Mouse (Mus musculus) ovary, postnatal 10 days (tissue): ENCODE data around the gene Rasgrf2.
"Not testable (repeated sequence)": the region's sequence is repeated elsewhere in the genome, so short reads cannot be mapped to it uniquely, and the experiment has no call there.

Experiments used
- DNase-seq: peaks from one replicate; pipeline ENCODE4 v3.0.0; 2022; ENCODE audit warnings: low spot score

Rasgrf2 gene

DNA sequence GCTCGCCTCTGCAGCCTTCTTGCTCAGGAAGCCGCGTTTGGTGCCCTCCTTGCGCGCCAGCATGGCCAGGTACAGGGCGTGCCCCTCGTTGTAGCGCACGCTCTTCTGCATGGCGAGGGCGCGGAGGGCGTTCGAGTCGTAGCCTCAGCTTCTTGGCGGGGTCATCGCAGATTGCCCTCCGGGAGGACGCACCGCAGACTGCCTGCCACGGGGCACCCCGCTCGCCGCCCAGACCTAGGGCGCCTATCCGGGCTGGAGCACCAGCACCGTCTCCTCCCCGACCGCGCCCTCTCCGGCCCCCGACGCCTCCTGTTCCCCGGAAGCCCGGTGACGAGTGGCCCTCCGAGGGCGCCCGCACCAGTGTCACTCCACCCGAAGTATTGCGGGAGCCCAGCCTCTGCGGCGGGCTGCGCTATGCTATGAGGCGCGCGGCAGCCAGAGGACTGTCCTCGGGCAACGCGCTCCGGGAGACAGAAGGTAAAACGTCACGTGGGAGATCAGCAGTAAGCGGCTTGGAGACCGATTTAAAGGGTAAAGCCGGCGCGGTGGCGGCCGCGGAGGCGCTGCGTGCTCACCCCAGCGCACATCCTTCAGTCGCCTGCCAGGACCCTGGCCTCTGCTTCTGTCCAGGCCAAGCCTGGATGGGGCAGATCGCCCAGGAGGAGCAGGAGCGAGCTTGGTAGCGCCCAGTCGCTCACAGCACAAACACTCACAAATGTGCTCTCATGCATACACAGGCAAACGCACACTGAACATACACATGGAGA, at the start of gene Rasgrf2:
Gene Rasgrf2 (minus strand): TSS at position 273 of the 767 bp plus-strand sequence.
- DNase-seq: no peak

DNA sequence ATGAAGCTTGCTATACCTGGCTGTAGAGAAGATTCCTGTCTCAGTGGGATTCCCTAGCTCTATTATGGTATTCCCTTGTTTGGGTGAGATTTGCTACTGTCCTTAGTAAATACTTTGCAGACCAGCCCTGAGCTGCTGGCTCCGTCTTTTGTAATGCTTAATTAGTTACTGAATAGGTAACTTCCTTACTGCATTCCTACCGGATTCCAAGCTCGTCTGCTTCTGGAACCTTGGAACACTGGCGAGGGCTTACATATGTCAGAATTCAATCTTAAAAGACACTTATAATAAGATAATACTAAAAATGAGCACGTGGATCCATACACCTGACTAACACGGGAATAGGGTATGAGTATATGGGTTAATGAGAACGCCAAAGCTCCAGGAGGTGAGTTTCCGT, 41.2 kb upstream of the Rasgrf2 start:
- DNase-seq: not testable (repeated sequence)

GRCm38 (mm10) chr13:92150551-92150950, 19.1 kb upstream of the Rasgrf2 start:
- no peak for DNase-seq

DNA sequence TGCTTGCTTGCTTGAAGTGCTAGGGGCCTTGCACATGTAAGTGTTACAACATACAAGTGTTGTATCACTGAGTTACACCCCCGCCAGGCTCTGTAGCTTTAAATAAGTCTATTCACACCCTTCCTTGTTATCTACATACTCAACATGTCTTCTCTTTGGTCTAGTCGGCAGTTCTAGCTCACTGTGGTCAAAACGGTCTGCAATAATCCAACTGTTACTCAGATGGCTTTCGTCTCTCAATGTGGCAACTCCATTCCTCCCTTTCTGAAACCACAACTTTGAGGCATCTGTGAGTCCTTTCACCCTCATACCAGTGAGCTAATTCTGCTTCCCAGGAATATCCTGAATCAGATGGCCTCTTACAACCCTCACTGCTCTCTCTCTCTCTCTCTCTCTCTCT, 17.4 kb upstream of the Rasgrf2 start:
- DNase-seq: no peak

DNA sequence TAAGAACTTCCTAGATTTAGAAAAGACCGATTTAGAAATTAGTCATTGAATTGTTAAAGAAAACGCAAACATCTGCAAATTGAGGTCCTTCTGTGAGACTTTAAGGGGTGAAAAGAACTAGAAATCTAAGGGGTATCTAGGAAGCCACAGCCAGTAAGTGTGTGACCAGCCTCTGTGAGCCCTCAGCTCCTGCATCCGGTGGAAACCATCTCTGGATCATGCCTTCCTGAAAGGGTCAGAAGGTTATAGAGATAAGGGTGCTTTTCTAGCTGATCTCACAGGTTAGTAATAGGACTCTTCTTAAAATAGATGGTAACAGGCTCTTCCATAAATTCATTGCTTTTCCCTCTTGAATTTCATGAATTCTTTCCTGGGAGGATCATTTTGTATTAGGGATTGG, 3.3 kb upstream of the Rasgrf2 start:
- DNase-seq: no peak

DNA sequence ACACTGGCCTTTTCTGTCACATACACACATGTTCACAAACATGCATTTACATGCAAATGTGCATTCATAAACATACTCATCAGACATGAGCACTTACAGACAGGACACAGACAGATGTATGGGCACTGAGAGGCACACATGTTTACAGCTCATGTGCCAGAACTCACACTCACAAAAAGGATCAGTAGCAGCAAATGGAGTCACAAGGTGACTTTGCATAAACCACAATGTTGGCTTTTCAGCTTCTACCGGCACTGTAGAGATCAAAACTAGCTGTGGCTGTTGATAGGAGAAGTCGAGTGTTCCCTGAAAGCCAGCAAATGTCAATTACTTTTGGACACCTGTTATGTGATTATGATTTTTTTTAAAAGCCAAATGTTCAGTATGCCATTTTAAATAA, 1.1 kb upstream of the Rasgrf2 start:
- no peak for DNase-seq

DNA sequence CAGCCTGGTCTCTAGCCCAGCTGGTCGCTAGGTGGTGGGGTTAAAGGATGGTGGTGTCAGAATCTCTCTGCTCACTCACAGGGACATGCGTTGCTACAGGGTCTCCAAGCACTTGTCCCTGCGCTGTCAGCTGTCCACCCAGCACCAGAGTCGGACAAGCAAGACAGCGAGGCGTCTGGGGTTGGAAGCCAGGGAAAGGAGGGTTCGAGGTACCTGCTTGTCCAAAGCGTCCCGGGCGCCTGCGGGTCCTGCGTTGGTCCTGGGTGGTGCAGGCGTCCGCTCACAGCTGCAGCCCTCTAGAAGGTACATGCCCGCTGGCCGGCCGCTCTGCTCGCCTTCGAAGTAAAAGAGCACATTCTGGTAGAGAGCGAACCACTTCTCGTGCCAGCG, 467 bp downstream of the Rasgrf2 start:
- DNase-seq: no peak

GRCm38 (mm10) chr13:92129877-92130276, 1.6 kb downstream of the Rasgrf2 start:
- no peak for DNase-seq

DNA sequence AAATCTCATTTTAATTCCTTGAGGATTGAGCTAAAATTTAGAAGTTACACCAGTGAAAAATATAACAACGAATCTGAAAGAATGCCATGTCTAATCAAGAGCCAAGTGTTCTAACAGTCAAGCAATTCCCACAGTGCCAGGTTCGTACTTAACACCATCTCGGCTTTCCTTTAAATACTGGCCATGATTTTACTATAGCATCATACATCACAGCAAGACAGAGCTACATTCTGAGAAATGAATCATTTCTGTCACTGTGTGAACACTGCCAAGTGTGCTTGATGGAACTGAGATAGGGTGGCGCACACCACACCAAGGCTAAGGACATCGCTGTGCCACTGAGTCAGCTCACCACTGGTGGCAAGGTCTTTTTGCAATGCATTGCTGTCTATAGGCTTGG, 5.6 kb downstream of the Rasgrf2 start:
- DNase-seq: no peak

GRCm38 (mm10) chr13:92119623-92120022, 11.8 kb downstream of the Rasgrf2 start:
- no peak for DNase-seq

GRCm38 (mm10) chr13:92114076-92114475, 17.4 kb downstream of the Rasgrf2 start:
- DNase-seq: no peak

DNA sequence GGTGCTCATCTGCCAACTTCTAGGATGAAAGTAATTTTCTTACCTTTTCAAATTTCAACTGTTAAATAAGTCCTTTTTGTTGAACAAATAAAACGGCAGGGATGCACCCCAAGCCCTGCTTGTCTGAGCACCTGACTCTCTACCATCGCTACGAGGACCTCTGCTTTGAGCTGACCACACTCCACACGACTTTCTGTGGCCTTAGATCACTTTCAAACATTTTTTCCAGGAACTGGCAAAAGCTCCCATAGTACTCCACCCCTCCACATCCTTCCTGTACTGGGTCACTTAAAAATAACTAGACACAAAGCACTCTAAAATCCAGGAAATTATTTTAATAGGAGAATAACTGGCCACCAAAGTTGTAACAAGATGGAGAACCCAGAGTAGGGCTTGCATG, 23.2 kb downstream of the Rasgrf2 start:
- no peak for DNase-seq

DNA sequence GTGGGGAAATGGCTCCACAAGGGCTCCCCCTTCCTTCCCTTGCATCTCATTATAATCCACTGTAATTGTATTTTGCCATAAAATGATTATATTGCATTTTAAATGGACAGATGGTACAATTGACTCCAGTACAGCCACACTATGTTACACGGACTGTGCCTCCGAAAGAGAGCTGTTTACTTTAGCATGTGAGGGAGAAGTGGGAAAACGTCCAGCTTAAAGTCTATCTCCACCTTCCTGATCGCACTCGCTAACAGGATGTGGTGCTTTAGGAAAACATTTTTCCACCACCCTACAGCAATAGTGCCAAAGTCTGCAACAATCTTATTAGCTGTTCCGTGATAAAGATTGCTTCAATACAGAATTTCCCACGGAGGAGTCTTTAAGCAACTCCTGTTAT, 27.2 kb downstream of the Rasgrf2 start:
- no peak for DNase-seq

DNA sequence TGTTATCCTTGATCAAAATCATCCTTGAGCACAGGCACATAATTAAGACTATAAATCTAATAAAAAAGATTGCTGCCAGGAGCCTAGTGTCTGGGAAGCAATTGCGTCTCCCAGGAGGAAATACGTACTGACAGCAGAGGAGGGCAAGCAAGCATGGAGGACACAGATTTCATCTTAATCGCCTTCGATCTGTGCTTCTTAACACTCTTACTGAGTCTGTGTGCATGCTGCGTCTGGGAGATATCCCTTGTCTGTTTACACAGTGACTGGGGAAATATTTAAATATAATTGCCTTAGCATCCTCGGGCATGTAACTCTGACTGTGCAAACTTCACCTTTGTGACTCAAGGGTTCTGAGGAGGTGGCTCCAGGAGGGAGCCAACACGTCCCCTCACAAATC, 33.0 kb downstream of the Rasgrf2 start:
- no peak for DNase-seq

- DNase-seq: no peak
These were observed 36.0 kb downstream of the Rasgrf2 start for GRCm38 (mm10) chr13:92095131-92096090.

GRCm38 (mm10) chr13:92093712-92094290, 37.7 kb downstream of the Rasgrf2 start:
- no peak for DNase-seq

DNA sequence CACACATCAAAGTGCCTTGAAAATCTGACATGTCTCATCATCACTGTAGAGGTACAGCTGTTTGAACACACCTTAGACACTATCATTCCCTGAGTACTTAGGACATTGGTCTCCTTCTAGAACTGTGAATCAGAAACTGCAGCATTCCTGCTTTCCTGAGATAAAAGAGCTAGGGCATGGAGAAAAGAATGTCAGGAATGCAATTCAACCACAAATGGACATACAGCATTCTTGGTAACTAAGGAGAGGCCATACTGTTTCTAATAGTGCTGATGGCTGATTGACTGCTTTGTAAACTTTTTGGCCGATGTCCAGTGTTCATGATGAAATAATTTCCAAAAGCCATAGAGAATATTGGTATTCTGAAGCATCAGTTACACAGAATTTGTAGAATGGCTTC, 58.3 kb downstream of the Rasgrf2 start:
- no peak for DNase-seq

GRCm38 (mm10) chr13:92068651-92069050, 62.8 kb downstream of the Rasgrf2 start:
- DNase-seq: no peak

GRCm38 (mm10) chr13:92067831-92068230, 63.6 kb downstream of the Rasgrf2 start:
- no peak for DNase-seq

- DNase-seq: no peak
These were observed 77.7 kb downstream of the Rasgrf2 start for GRCm38 (mm10) chr13:92053748-92054147.

DNA sequence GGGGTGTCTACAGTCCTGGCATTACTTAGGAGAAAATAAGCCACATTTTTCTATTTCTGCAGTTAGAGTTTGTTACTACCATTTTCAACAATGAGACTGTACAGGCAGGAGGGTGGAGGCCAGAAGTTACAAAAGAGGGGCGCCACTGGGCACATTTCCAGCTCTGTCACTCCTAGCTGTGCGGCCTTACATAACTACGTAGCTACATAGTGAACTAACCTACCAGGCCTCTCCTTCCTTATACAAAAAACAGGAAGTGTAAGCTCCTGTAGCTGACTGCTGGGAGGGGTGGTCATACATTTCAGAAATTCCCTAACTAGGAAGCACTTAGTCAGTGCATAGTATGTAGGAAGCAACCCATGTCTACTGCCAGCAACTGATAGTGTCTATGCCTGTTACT, 78.5 kb downstream of the Rasgrf2 start:
- DNase-seq: no peak

DNA sequence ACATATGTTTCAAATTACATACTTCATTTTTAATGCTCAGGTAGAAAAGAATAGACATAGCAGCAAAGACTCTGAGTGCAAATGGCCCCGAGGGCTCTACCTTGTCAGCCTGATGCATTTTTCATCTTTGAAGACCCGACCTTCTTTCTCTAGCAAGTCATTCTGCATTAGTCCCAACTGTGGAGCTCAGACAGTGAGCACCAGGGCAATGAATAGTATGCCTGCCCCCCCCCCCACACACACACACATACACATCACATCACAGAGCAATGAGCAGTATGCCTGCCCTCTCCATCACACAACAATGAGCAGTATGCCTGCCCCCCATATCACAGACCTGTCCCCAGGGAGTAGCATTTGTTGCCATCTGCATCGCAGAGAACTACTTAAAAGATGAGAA, 80.2 kb downstream of the Rasgrf2 start:
- no peak for DNase-seq
